Comparison of ENCODE assay signal across 7 mouse cellular contexts in the genomic region with DNA sequence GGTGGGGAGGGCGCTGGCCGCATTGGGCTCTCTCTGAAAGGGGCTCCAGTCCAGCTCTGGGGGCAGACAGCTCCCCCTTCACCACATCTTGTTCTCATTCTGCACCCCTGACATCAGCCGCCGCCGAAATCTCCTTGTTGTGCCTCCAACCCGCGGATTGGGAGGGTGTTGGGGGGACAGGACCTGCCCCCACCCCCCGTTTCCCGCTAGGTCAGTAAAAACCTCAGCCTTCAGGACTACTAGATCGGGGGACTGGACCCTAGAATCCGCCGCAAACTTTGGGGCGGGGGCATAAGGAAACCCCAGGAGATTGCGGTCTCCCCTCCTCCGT. TPM values are rescaled to one million over a fixed set of nuclear protein-coding genes. Genes with fewer than 3 reads are reported as not detected.
DNase-seq lines count a peak whose midpoint lies in the region; ATAC-seq lines count a peak whose summit lies in the region.

No protein-coding gene starts in this region.

- H3K4me3 ChIP-seq in embryonic facial prominence, embryonic 15.5 days (replicated peaks): peak overlapping the region; percentile 81
- H3K4me3 ChIP-seq in neural tube, embryonic 12.5 days: peak overlapping the region; percentile 79

- peak; percentile 40 for DNase-seq in kidney, postnatal 10 days
- no peak for DNase-seq in kidney, adult 18-20 months
- DNase-seq in induced T-regulatory cell, adult 2 months (ENCODE audit: low read depth): peak; percentile 64
- DNase-seq in retina, postnatal 1 day: no peak

- no peaks in the 10 kb centered on the region for H3K36me3 ChIP-seq in embryonic facial prominence, embryonic 15.5 days
- H3K36me3 ChIP-seq in neural tube, embryonic 12.5 days: no peaks in the 10 kb centered on the region

- H3K9me3 ChIP-seq in embryonic facial prominence, embryonic 15.5 days (replicated peaks): no peaks in the 10 kb centered on the region
- no peaks in the 10 kb centered on the region for H3K9me3 ChIP-seq in neural tube, embryonic 12.5 days

- 1% methylated on average over 15 of the region's 15 CpGs for WGBS in embryonic facial prominence, embryonic 15.5 days
- WGBS in neural tube, embryonic 12.5 days: 2% methylated on average over 15 of the region's 15 CpGs

- H3K27ac ChIP-seq in embryonic facial prominence, embryonic 15.5 days (replicated peaks): peak overlapping the region; percentile 97
- H3K27ac ChIP-seq in neural tube, embryonic 12.5 days: no peak overlapping the region

- no peak for ATAC-seq in embryonic facial prominence, embryonic 15.5 days (ENCODE audit: insufficient number of reproducible peaks, low FRiP score, low TSS enrichment, low read depth)
- ATAC-seq in neural tube, embryonic 12.5 days (ENCODE audit: low FRiP score, low read depth): no peak
- no peak for ATAC-seq in frontal cortex, adult (ENCODE audit: low TSS enrichment)

- peak overlapping the region; percentile 92 for H3K9ac ChIP-seq in embryonic facial prominence, embryonic 15.5 days
- peak overlapping the region; percentile 88 for H3K9ac ChIP-seq in neural tube, embryonic 12.5 days

- H3K4me1 ChIP-seq in embryonic facial prominence, embryonic 15.5 days: peaks cover 76% of the 10 kb centered on the region
- H3K4me1 ChIP-seq in neural tube, embryonic 12.5 days: peaks cover 81% of the 10 kb centered on the region

- H3K4me2 ChIP-seq in embryonic facial prominence, embryonic 15.5 days (replicated peaks): peak overlapping the region; percentile 86
- H3K4me2 ChIP-seq in neural tube, embryonic 12.5 days (replicated peaks): peak overlapping the region; percentile 99

- H3K27me3 ChIP-seq in embryonic facial prominence, embryonic 15.5 days: peaks cover 15% of the 10 kb centered on the region
- peaks cover 57% of the 10 kb centered on the region for H3K27me3 ChIP-seq in neural tube, embryonic 12.5 days (replicated peaks)

RNA-seq across cellular contexts. Expression of gene Cacna1g, which starts 1.4 kb away (rescaled TPM):
- 29.1 and 30.3 TPM in 2 replicates for polyA plus RNA-seq in embryonic facial prominence, embryonic 15.5 days (2015; fragmentation: Nextera tagmentation; extraction: Ambion mirVana)
- 10.3 and 12.0 TPM in 2 replicates for polyA plus RNA-seq in neural tube, embryonic 12.5 days (2016; fragmentation: Nextera tagmentation; extraction: Ambion mirVana)

RNA-seq across cellular contexts. Expression of gene Spata20, which starts 13.4 kb away (rescaled TPM):
- 0.16 and 1.2 TPM in 2 replicates for polyA plus RNA-seq in embryonic facial prominence, embryonic 15.5 days (2015; fragmentation: Nextera tagmentation; extraction: Ambion mirVana)
- 0.19 TPM in 1 of 2 replicates, not detected in the other for polyA plus RNA-seq in neural tube, embryonic 12.5 days (2016; fragmentation: Nextera tagmentation; extraction: Ambion mirVana)

RNA-seq across cellular contexts. Expression of gene Epn3, which starts 27.2 kb away (rescaled TPM):
- polyA plus RNA-seq in embryonic facial prominence, embryonic 15.5 days (2015; fragmentation: Nextera tagmentation; extraction: Ambion mirVana): 11.7 and 11.8 TPM in 2 replicates
- polyA plus RNA-seq in neural tube, embryonic 12.5 days (2016; fragmentation: Nextera tagmentation; extraction: Ambion mirVana): 0.43 and 0.62 TPM in 2 replicates

RNA-seq across cellular contexts. Expression of gene Mycbpap, which starts 49.0 kb away (rescaled TPM):
- polyA plus RNA-seq in embryonic facial prominence, embryonic 15.5 days (2015; fragmentation: Nextera tagmentation; extraction: Ambion mirVana): 4.0 and 5.8 TPM in 2 replicates
- polyA plus RNA-seq in neural tube, embryonic 12.5 days (2016; fragmentation: Nextera tagmentation; extraction: Ambion mirVana): 1.8 and 2.5 TPM in 2 replicates

Comparison
In these comparisons a context has a peak if more than half of its experiments do, and no peak if none do; other contexts are left out.
1. DNase-seq: peak in kidney, postnatal 10 days (single experiment) and induced T-regulatory cell, adult 2 months (single experiment); none in kidney, adult 18-20 months (single experiment) and retina, postnatal 1 day (single experiment).